Mouse (Mus musculus) C2C12 (cell line): ENCODE measurements at regions not wholly inside any gene's neighbourhood (a gene's known extent, or its start where the extent isn't known, plus 50 kb on each side); places are given as distances from the start of the nearest gene placed in this dataset.

ENCODE experiments used
- H3K27me3 ChIP-seq: one replicate; pipeline ENCODE4 v1.6.1; 2011; ENCODE audit not compliant: control insufficient read depth, insufficient read depth, insufficient read length
- H3K36me3 ChIP-seq: one replicate; pipeline ENCODE4 v1.6.1; 2011; ENCODE audit not compliant: control insufficient read depth, insufficient read depth
- H3K4me3 ChIP-seq: one replicate; pipeline ENCODE4 v1.5.1; 2011; ENCODE audit warnings: mild to moderate bottlenecking, control low read depth; ENCODE audit not compliant: poor library complexity, insufficient read depth, severe bottlenecking
- H3K79me2 ChIP-seq: one replicate; pipeline ENCODE4 v1.6.1; 2011; ENCODE audit not compliant: control insufficient read depth, insufficient read depth
- H3K79me3 ChIP-seq: one replicate; pipeline ENCODE4 v1.6.1; 2011; ENCODE audit warnings: low read depth, control low read depth
- H3ac ChIP-seq: one replicate; pipeline ENCODE3; 2011; ENCODE audit warnings: low read depth; ENCODE audit not compliant: control insufficient read depth, insufficient read length
- CEBPB ChIP-seq: IDR thresholded peaks from one replicate; pipeline ENCODE4 v1.6.1; 2011; ENCODE audit warnings: low read depth, mild to moderate bottlenecking, control low read depth, moderate library complexity
- CTCF ChIP-seq: IDR thresholded peaks from one replicate; pipeline ENCODE4 v1.5.1; 2011; ENCODE audit not compliant: control insufficient read depth, insufficient read depth, insufficient read length
- FOSL1 ChIP-seq: IDR thresholded peaks from one replicate; pipeline ENCODE4 v1.8.0; 2011; ENCODE audit warnings: mild to moderate bottlenecking, low read length; ENCODE audit not compliant: poor library complexity, insufficient read depth, severe bottlenecking
- MAX ChIP-seq: IDR thresholded peaks from one replicate; pipeline ENCODE4 v1.6.1; 2011; ENCODE audit warnings: mild to moderate bottlenecking, control low read depth
- MYOD1 ChIP-seq: IDR thresholded peaks from one replicate; pipeline ENCODE4 v1.6.1; 2011; ENCODE audit warnings: low read depth; ENCODE audit not compliant: control insufficient read depth, insufficient read length
- MYOG ChIP-seq: IDR thresholded peaks from one replicate; pipeline ENCODE4 v1.6.1; 2011; ENCODE audit not compliant: control insufficient read depth, insufficient read length; ENCODE audit errors: extremely low read depth
- USF1 ChIP-seq: IDR thresholded peaks from one replicate; pipeline ENCODE4 v1.6.1; 2011; ENCODE audit warnings: low read depth, mild to moderate bottlenecking, control low read depth, moderate library complexity

DNA sequence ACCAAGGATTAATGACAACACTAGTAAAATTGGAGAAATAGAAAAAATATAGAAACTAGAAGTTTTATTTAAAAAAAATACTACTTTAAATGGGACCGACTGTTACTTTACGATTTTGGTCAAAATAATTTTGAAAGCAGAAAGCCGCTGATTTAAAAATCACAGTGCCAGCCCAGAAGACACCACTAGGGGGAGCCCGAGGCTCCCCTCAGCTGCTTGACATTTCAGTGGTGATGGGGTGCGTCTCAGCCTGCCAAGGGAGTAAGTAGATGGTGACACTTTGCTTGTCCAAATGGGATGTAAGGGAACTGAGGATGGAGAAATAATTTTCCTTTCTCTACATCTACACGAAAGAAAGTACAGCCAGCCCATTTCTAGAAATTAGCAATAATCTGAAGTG lies 257.0 kb downstream of the Ankrd50 start:
- no peaks in the 10 kb centered on the region for H3K79me2 ChIP-seq
- no peaks in the 10 kb centered on the region for H3K27me3 ChIP-seq
- TF ChIP-seq FOSL1 (no peak), MYOG (no peak), CTCF (no peak), MYOD1 (no peak), USF1 (no peak), CEBPB (no peak), MAX (no peak)
- no peak overlapping the region for H3ac ChIP-seq
- H3K4me3 ChIP-seq, result no peak overlapping the region
- H3K36me3 ChIP-seq, result no peaks in the 10 kb centered on the region
- no peaks in the 10 kb centered on the region for H3K79me3 ChIP-seq

DNA sequence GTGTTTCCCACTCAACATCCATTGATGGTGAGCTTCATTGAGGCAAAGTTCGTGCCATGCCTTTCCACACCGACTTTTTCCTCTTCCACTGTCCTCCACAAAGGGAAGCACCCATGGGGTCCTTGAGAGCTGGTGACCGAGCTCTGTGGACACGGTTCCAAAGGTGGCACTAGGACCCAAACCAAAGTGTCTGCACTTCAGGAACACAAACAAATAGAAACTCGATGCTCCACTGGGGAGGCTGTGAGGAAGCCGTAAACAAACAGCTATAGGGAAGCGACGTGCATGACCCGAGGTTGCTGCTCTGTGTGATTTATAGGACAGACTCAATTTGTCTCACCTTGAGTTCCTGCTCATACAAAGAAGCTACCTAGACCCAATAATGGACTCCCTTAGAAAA lies 257.5 kb downstream of the Ankrd50 start:
- no peak overlapping the region for H3K4me3 ChIP-seq
- H3K79me3 ChIP-seq, result no peaks in the 10 kb centered on the region
- TF ChIP-seq CEBPB (no peak), MAX (no peak), CTCF (no peak), USF1 (no peak), MYOD1 (no peak), MYOG (no peak), FOSL1 (no peak)
- no peaks in the 10 kb centered on the region for H3K27me3 ChIP-seq
- H3K79me2 ChIP-seq, result no peaks in the 10 kb centered on the region
- H3ac ChIP-seq, result no peak overlapping the region
- no peaks in the 10 kb centered on the region for H3K36me3 ChIP-seq

DNA sequence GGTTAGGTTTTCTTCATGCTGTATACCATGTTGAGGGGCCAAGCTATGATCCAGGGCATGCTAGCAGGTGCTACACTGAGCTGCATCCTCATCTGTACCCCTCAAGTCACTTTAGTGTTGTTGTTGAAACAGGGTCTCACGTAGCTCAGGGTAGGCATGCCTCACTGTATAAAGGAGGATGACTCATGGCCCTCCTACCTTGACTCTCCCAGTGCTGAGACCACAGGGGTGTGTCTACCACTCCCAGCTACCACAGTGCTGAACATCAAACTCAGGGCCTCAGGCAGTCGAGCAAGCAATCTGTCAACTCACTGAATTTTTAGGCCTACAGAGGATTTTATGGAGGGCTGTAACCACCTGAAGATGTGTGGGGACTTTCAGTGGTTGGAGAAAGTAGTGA lies 258.5 kb downstream of the Ankrd50 start:
- no peak for TF ChIP-seq MYOD1
- TF ChIP-seq CEBPB, result no peak
- no peak for TF ChIP-seq CTCF
- TF ChIP-seq USF1, result no peak
- no peak for TF ChIP-seq MAX
- no peak for TF ChIP-seq FOSL1
- no peak for TF ChIP-seq MYOG
- no peak overlapping the region for H3K4me3 ChIP-seq
- H3K79me2 ChIP-seq, result no peaks in the 10 kb centered on the region
- no peak overlapping the region for H3ac ChIP-seq
- no peaks in the 10 kb centered on the region for H3K79me3 ChIP-seq
- H3K36me3 ChIP-seq, result no peaks in the 10 kb centered on the region
- no peaks in the 10 kb centered on the region for H3K27me3 ChIP-seq

GRCm38 (mm10) chr3:38221834-38222215 lies 262.8 kb downstream of the Ankrd50 start:
- no peak overlapping the region for H3K4me3 ChIP-seq
- H3K27me3 ChIP-seq, result no peaks in the 10 kb centered on the region
- no peak overlapping the region for H3ac ChIP-seq
- H3K36me3 ChIP-seq, result no peaks in the 10 kb centered on the region
- TF ChIP-seq MYOG (no peak), FOSL1 (no peak), USF1 (no peak), MYOD1 (peak; percentile 36)
- no peaks in the 10 kb centered on the region for H3K79me3 ChIP-seq
- H3K79me2 ChIP-seq, result no peaks in the 10 kb centered on the region

DNA sequence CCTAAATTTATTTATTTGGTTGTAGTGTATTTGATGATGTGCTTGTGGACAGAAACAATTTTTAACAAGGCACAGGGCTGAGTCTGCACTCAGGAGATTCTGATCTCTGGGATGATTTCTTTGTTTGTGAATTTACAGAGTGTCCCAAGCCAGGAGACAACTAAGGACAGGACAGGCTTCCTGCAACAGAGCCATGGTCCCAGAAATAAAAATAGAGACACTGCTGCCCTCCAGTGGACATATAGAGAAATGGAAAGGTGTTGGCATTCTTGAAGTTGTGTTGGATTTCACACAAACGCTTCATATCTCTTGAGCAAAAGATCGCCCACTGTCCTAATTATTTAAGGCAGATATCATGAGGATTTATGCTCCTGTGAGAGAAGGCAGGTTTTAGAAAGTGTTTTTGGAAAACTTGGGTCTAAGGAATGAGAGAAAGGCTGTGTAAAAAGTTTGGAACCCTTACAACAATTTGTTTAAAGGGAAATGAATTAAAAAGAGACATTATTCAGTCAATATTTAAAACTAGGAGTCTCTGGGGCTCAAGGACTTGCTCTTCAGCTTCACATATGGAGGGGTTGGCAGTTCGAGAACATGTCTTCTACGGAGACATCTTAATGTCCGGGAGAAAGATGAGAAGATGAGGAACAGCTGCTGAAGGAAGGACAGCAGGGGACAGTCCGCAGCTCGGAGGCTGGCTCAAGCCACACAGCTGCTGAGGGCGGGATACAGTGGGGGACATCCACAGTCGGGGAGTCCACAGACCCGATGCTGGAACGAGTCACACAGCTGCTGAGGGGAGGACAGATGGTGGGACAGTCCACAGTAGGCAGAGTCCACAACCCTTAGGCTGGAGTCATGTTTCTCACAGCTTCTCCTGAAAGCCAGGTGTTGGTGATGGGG lies 263.5 kb downstream of the Ankrd50 start:
- H3K79me2 ChIP-seq, result no peaks in the 10 kb centered on the region
- TF ChIP-seq MYOD1 (peak; percentile 64), USF1 (no peak)
- no peaks in the 10 kb centered on the region for H3K79me3 ChIP-seq
- no peak overlapping the region for H3K4me3 ChIP-seq
- H3K36me3 ChIP-seq, result no peaks in the 10 kb centered on the region
- no peak overlapping the region for H3ac ChIP-seq
- H3K27me3 ChIP-seq, result no peaks in the 10 kb centered on the region

GRCm38 (mm10) chr3:38209081-38209480 lies 275.6 kb downstream of the Ankrd50 start:
- Histone ChIP-seq H3ac (no peak overlapping the region), H3K79me2 (no peaks in the 10 kb centered on the region), H3K79me3 (no peaks in the 10 kb centered on the region), H3K27me3 (peaks cover 3% of the 10 kb centered on the region), H3K4me3 (no peak overlapping the region), H3K36me3 (no peaks in the 10 kb centered on the region)
- TF ChIP-seq USF1 (no peak), MYOG (no peak), MAX (no peak), FOSL1 (no peak), MYOD1 (no peak), CTCF (no peak), CEBPB (no peak)
